Mouse (Mus musculus) cerebellum, adult 2 months (tissue): ENCODE measurements around the gene Supt5.

ENCODE experiments used
- CTCF ChIP-seq: fragments of 200-500 bp; IDR thresholded peaks from 2 replicates; pipeline ENCODE4 v1.5.1; 2011; ENCODE audit warnings: low read depth, mild to moderate bottlenecking, control low read depth, low read length, moderate library complexity, borderline replicate concordance; ENCODE audit not compliant: insufficient read depth
- POLR2A ChIP-seq: fragments of 200-500 bp; IDR thresholded peaks from 2 replicates; pipeline ENCODE4 v1.6.1; 2011; ENCODE audit warnings: low read length, control low read depth, borderline replicate concordance; ENCODE audit not compliant: insufficient read depth

DNA sequence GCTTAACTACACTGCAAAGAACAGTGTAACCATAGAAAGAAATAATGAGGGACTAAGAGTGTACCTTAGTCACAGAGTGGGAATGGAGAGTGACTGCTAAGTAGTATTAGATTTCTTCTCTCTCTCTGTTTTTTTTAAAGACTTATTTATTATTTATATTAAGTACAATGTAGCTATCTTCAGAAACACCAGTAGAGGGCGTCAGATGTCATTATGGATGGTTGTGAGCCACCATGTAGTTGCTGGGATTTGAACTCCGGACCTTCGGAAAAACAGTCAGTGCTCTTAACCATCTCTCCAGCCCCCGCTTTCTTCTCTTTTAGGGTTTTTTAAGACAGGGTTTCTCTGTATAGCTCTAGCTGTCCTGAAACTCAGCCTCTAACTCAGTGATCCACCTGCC lies 12.1 kb downstream of the Supt5 start:
- no peak for TF ChIP-seq POLR2A
- no peak for TF ChIP-seq CTCF
